Mouse (Mus musculus): ENCODE measurements around the gene Cpvl.

- no peak for TF ChIP-seq CTCF (IDR thresholded peaks at IDR 0.05; ENCODE audit: borderline replicate concordance, insufficient read depth, low read depth, low read length)
- TF ChIP-seq POLR2A (IDR thresholded peaks at IDR 0.05; ENCODE audit: borderline replicate concordance, insufficient read depth, low read length): no peak
Measured at GRCm38 (mm10) chr6:53917026-53917558, 61.4 kb downstream of the Cpvl start.
